Mouse (Mus musculus) ES-CJ7 (cell line): Measurements from ENCODE around the gene Amn.

Source experiments
- DNase-seq: peaks from one replicate; pipeline ENCODE4 v3.0.0; 2011; ENCODE audit warnings: low read depth, low spot score

Gene Amn

GRCm38 (mm10) chr12:111267673-111268325 lies 3.1 kb upstream of the Amn start:
- no peak for DNase-seq

GRCm38 (mm10) chr12:111271406-111271805 lies 511 bp downstream of the Amn start:
- peak; percentile 39 for DNase-seq

GRCm38 (mm10) chr12:111271966-111272365 lies 1.1 kb downstream of the Amn start:
- DNase-seq = peak; percentile 65

GRCm38 (mm10) chr12:111272420-111272819 lies 1.5 kb downstream of the Amn start:
- peak; percentile 92 for DNase-seq

GRCm38 (mm10) chr12:111274006-111274405 lies 3.1 kb downstream of the Amn start:
- peak; percentile 34 for DNase-seq

GRCm38 (mm10) chr12:111274447-111275149 lies 3.7 kb downstream of the Amn start:
- DNase-seq = no peak

- DNase-seq = no peak
Measured at GRCm38 (mm10) chr12:111275150-111275841, 4.4 kb downstream of the Amn start.

- DNase-seq = no peak
Measured at GRCm38 (mm10) chr12:111276371-111276770, 5.5 kb downstream of the Amn start.

- no peak for DNase-seq
Measured at GRCm38 (mm10) chr12:111283573-111283972, 12.7 kb downstream of the Amn start.

- DNase-seq = peak; percentile 52
Measured at GRCm38 (mm10) chr12:111284532-111284931, 13.6 kb downstream of the Amn start.

GRCm38 (mm10) chr12:111293025-111293424 lies 22.1 kb downstream of the Amn start:
- no peak for DNase-seq

GRCm38 (mm10) chr12:111301322-111302017 lies 30.6 kb downstream of the Amn start:
- DNase-seq = no peak

GRCm38 (mm10) chr12:111302018-111302345 lies 31.1 kb downstream of the Amn start:
- peak; percentile 16 for DNase-seq

GRCm38 (mm10) chr12:111303702-111304337 lies 32.9 kb downstream of the Amn start:
- no peak for DNase-seq

- no peak for DNase-seq
Measured at GRCm38 (mm10) chr12:111306821-111307220, 35.9 kb downstream of the Amn start.

GRCm38 (mm10) chr12:111309256-111309655 lies 38.4 kb downstream of the Amn start:
- no peak for DNase-seq

- DNase-seq = peak; percentile 51
Measured at GRCm38 (mm10) chr12:111309931-111310330, 39.0 kb downstream of the Amn start.

GRCm38 (mm10) chr12:111311775-111312174 lies 40.9 kb downstream of the Amn start:
- DNase-seq = no peak

GRCm38 (mm10) chr12:111314273-111314672 lies 43.4 kb downstream of the Amn start:
- no peak for DNase-seq

- no peak for DNase-seq
Measured at GRCm38 (mm10) chr12:111317694-111318093, 46.8 kb downstream of the Amn start.

- DNase-seq = no peak
Measured at GRCm38 (mm10) chr12:111320549-111320948, 49.7 kb downstream of the Amn start.

GRCm38 (mm10) chr12:111321832-111322231 lies 50.9 kb downstream of the Amn start:
- DNase-seq = no peak
